17 mouse cellular contexts compared by ENCODE assay signal in genomic region chr13:85952896-85953295, GRCm38 (mm10).
"Had no signal": no experiment of that assay in that cellular context is flagged by ENCODE, and none has a peak within 500 bp of the region (broad histone marks: within the 10 kb centered on the region; RNA-seq: fewer than 3 reads in every experiment).

No protein-coding gene starts in this region.

- H3K4me1 ChIP-seq: neural tube, embryonic 12.5 days; neural tube, embryonic 13.5 days; neural tube, embryonic 15.5 days; stomach, embryonic 15.5 days had no signal

- H3K9me3 ChIP-seq: neural tube, embryonic 12.5 days; neural tube, embryonic 13.5 days; neural tube, embryonic 15.5 days; stomach, embryonic 15.5 days had no signal

- H3K27ac ChIP-seq: neural tube, embryonic 12.5 days; neural tube, embryonic 13.5 days; neural tube, embryonic 15.5 days; stomach, embryonic 15.5 days; stomach, postnatal 0 days had no signal

- H3K9ac ChIP-seq: neural tube, embryonic 12.5 days; neural tube, embryonic 13.5 days; neural tube, embryonic 15.5 days; stomach, embryonic 15.5 days had no signal

- H3K36me3 ChIP-seq: neural tube, embryonic 12.5 days; neural tube, embryonic 13.5 days; neural tube, embryonic 15.5 days; stomach, embryonic 15.5 days had no signal

- H3K4me3 ChIP-seq: neural tube, embryonic 12.5 days; neural tube, embryonic 13.5 days; neural tube, embryonic 15.5 days; stomach, embryonic 15.5 days had no signal

- H3K4me2 ChIP-seq: neural tube, embryonic 12.5 days; neural tube, embryonic 13.5 days; neural tube, embryonic 15.5 days; stomach, embryonic 15.5 days had no signal

- H3K27me3 ChIP-seq: neural tube, embryonic 12.5 days; neural tube, embryonic 13.5 days; neural tube, embryonic 15.5 days; stomach, embryonic 15.5 days had no signal

- DNase-seq: retina, postnatal 1 day; right cerebral cortex, adult 18-20 months; right cerebral cortex, postnatal 14 days; right cerebral cortex, postnatal 25 days; right cerebral cortex, postnatal 4 days; spleen, adult 18-20 months; thymus, adult 18-20 months; thymus, adult 2 months; thymus, postnatal 14 days; thymus, postnatal 25 days; thymus, postnatal 36 days; thymus, postnatal 4 days had no signal
